Mouse (Mus musculus) embryonic facial prominence, embryonic 10.5 days (tissue): ENCODE data around the gene Gm11437. TPM values are rescaled to one million over a fixed set of nuclear protein-coding genes. Genes with fewer than 3 reads are reported as not detected.

Experiments
- DNase-seq: peaks from one replicate; pipeline ENCODE4 v3.0.0-alpha.2; 2017; ENCODE audit warnings: low spot score
- H3K27ac ChIP-seq: fragments of 300-500 bp; sonication (generic); replicated peaks from 2 replicates; pipeline ENCODE4 v1.5.1; 2016; ENCODE audit warnings: mild to moderate bottlenecking
- H3K27me3 ChIP-seq: fragments of 300-500 bp; sonication (generic); replicated peaks from 2 replicates; pipeline ENCODE4 v1.6.1; 2016; ENCODE audit warnings: low read depth, mild to moderate bottlenecking; ENCODE audit not compliant: poor library complexity, severe bottlenecking
- H3K36me3 ChIP-seq: fragments of 300-500 bp; sonication (generic); replicated peaks from 2 replicates; pipeline ENCODE4 v1.6.1; 2016; ENCODE audit warnings: mild to moderate bottlenecking, moderate library complexity
- H3K4me1 ChIP-seq: fragments of 300-500 bp; sonication (generic); 2 replicates; pipeline ENCODE4 v1.6.1; 2016
- H3K4me3 ChIP-seq: fragments of 300-500 bp; sonication (generic); 2 replicates; pipeline ENCODE4 v1.5.1; 2016; ENCODE audit warnings: mild to moderate bottlenecking, moderate library complexity
- H3K9me3 ChIP-seq: fragments of 300-500 bp; sonication (generic); 2 replicates; pipeline ENCODE4 v1.6.1; 2016; ENCODE audit warnings: mild to moderate bottlenecking
- WGBS: fragments of 180-500 bp; shearing (Covaris S2); methylation state at CpG from one replicate; pipeline ENCODE4 v1.1.7; 2016; 5-methylcytosine and 5-hydroxymethylcytosine counted together
- polyA plus RNA-seq: library from polyadenylated mRNA; unstranded; fragments of >200 nt; fragmentation: Nextera tagmentation; extraction: Ambion mirVana; gene quantifications from 2 replicates; pipeline ENCODE4 v1.2.1, GENCODE M21; 2016

Gm11437 gene
- polyA plus RNA-seq = not detected in 2 replicates

- 83% methylated on average over 5 of the region's 5 CpGs for WGBS
These were observed at the start of gene Gm11437 for GRCm38 (mm10) chr11:84167046-84167526. Gene Gm11437, minus strand, starts transcription at chr11:84167476.

DNA sequence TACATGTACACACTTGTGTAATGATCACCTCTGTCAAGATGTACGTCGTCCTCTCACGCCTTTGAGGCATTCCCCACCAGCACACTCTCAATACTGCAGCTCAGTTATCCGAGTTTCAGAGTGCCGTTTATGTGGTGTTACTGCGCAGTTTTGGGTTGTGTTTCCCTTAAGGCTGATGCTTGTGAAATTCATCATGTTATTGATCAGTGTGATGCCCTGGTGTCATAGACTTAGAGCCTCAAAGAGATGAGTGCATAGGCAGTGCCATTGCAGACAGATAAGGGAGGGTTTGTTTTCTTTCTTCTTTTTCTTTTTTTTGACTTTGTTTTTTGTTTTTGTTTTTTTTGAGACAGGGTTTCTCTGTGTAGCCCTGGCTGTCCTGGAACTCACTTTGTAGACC is 43.6 kb upstream of the Gm11437 start:
- no peaks in the 10 kb centered on the region for H3K27me3 ChIP-seq
- H3K4me1 ChIP-seq = no peaks in the 10 kb centered on the region
- no peak for DNase-seq
- H3K27ac ChIP-seq = no peak overlapping the region
- 96% methylated on average over 6 of the region's 6 CpGs for WGBS
- H3K9me3 ChIP-seq = no peaks in the 10 kb centered on the region
- H3K36me3 ChIP-seq = peaks cover 33% of the 10 kb centered on the region
- no peak overlapping the region for H3K4me3 ChIP-seq

More at GRCm38 (mm10) chr11:84167046-84167526, at the start of gene Gm11437:
- no peaks in the 10 kb centered on the region for H3K36me3 ChIP-seq
- no peak within 1 kb of the TSS for H3K4me3 ChIP-seq
- no peaks in the 10 kb centered on the region; the same call in 1 of the 2 replicates for H3K27me3 ChIP-seq
- no peaks in the 10 kb centered on the region for H3K9me3 ChIP-seq
- H3K4me1 ChIP-seq = no peaks in the 10 kb centered on the region; the same call in 1 of the 2 replicates
- DNase-seq = no peak
- H3K27ac ChIP-seq = no peak within 1 kb of the TSS

DNA sequence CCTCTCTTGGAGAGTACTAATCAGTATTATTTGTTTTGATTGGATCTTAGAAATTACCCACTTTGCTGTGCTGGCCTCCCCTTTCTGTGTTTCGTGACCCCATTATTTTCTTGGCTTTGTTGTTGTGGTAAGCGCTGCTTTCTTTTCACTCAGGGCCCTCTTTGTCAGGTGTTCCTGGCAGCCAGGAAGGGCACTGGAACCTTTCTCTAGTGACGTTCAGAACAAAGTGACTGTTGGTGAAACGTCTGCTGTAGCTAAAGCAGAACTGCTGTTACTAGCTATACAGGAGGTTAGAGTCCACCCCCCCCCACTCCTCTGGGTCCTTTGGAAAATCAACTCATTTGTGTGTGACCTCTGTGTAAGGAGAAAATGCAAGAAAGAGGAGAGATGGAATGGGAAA is 38.5 kb upstream of the Gm11437 start:
- Histone ChIP-seq H3K36me3 (peaks cover 50% of the 10 kb centered on the region), H3K4me3 (no peak overlapping the region), H3K27ac (no peak overlapping the region), H3K9me3 (no peaks in the 10 kb centered on the region), H3K4me1 (no peaks in the 10 kb centered on the region), H3K27me3 (no peaks in the 10 kb centered on the region)
- DNase-seq = no peak
- 54% methylated on average over 4 of the region's 4 CpGs for WGBS

- no peak overlapping the region for H3K4me3 ChIP-seq
- no peak for DNase-seq
- H3K4me1 ChIP-seq = no peaks in the 10 kb centered on the region
- 91% methylated on average over 3 of the region's 3 CpGs for WGBS
- H3K27ac ChIP-seq = no peak overlapping the region
- H3K9me3 ChIP-seq = no peaks in the 10 kb centered on the region
- no peaks in the 10 kb centered on the region for H3K27me3 ChIP-seq
- peaks cover 37% of the 10 kb centered on the region for H3K36me3 ChIP-seq
These were observed 30.5 kb upstream of the Gm11437 start for GRCm38 (mm10) chr11:84197607-84198402.

GRCm38 (mm10) chr11:84194751-84195150 is 27.5 kb upstream of the Gm11437 start:
- Histone ChIP-seq H3K36me3 (peaks cover 27% of the 10 kb centered on the region), H3K9me3 (no peaks in the 10 kb centered on the region), H3K27me3 (no peaks in the 10 kb centered on the region), H3K4me3 (no peak overlapping the region), H3K27ac (no peak overlapping the region), H3K4me1 (peaks cover 5% of the 10 kb centered on the region)
- no peak for DNase-seq
- 89% methylated on average over 3 of the region's 3 CpGs for WGBS

DNA sequence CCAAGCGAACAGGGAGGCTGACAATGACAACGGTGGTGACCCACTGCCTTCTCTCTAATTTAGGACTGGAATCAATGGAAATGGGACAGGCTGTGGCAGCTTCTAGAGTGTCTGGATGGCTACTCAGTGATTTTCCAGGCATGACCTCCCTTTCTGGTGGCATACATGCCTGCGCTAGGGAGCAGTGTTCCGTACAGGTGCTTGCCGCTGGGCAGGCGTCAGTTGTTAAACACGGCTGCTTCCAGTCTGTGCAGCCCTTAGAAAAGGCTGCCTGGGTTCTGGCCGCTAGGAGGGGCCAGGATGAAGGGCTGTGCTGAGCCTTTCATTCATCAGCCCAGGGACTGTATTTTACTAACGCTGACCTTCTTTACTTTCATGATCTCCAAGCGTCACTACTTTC is 26.0 kb upstream of the Gm11437 start:
- Histone ChIP-seq H3K4me1 (peaks cover 5% of the 10 kb centered on the region), H3K27me3 (no peaks in the 10 kb centered on the region), H3K4me3 (no peak overlapping the region), H3K9me3 (no peaks in the 10 kb centered on the region), H3K36me3 (peaks cover 27% of the 10 kb centered on the region), H3K27ac (no peak overlapping the region)
- WGBS = 78% methylated on average over 10 of the region's 10 CpGs
- no peak for DNase-seq

GRCm38 (mm10) chr11:84190581-84191233 is 23.4 kb upstream of the Gm11437 start:
- no peak for DNase-seq
- H3K36me3 ChIP-seq = peaks cover 7% of the 10 kb centered on the region
- no peaks in the 10 kb centered on the region for H3K9me3 ChIP-seq
- H3K27ac ChIP-seq = 0 out of 2 replicates have a peak overlapping the region, but pooled peaks have one; percentile 20
- no peaks in the 10 kb centered on the region for H3K27me3 ChIP-seq
- no peak overlapping the region for H3K4me3 ChIP-seq
- 81% methylated on average over 8 of the region's 8 CpGs for WGBS
- peaks cover 5% of the 10 kb centered on the region for H3K4me1 ChIP-seq

- no peak overlapping the region for H3K4me3 ChIP-seq
- peaks cover 5% of the 10 kb centered on the region for H3K4me1 ChIP-seq
- no peak overlapping the region for H3K27ac ChIP-seq
- H3K27me3 ChIP-seq = no peaks in the 10 kb centered on the region
- 0 out of 2 replicates have a peak, but pooled peaks cover under 1% of the 10 kb centered on the region for H3K36me3 ChIP-seq
- 93% methylated on average over 3 of the region's 3 CpGs for WGBS
- H3K9me3 ChIP-seq = no peaks in the 10 kb centered on the region
- DNase-seq = no peak
These were observed 21.3 kb upstream of the Gm11437 start for GRCm38 (mm10) chr11:84188530-84188929.

DNA sequence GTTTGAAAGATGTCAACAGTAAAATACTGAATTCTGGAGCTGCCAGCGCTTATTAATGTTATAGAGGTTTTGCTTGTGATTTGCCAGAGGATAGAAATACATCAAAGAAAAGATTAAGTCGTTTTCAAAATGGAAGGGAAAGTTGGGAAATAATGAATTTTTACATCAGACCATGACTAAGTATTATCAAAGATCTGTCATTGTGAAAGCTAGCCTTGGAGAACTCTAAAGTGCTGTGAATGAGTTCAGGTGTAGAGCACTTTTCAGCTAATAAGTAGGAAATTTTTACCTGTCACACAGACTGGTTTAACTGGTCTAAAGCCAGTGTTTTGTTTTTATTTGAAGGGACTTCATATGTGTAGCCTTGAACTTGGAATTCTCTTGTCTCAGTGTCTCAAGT is 14.0 kb upstream of the Gm11437 start:
- no peak for DNase-seq
- peaks cover 29% of the 10 kb centered on the region for H3K4me1 ChIP-seq
- H3K9me3 ChIP-seq = no peaks in the 10 kb centered on the region
- H3K27ac ChIP-seq = no peak overlapping the region
- H3K4me3 ChIP-seq = peak overlapping the region; percentile 80
- H3K27me3 ChIP-seq = 0 out of 2 replicates have a peak, but pooled peaks cover 5% of the 10 kb centered on the region
- WGBS = 75% methylated on average over 2 of the region's 2 CpGs
- peaks cover 3% of the 10 kb centered on the region; the same call in 1 of the 2 replicates for H3K36me3 ChIP-seq

DNA sequence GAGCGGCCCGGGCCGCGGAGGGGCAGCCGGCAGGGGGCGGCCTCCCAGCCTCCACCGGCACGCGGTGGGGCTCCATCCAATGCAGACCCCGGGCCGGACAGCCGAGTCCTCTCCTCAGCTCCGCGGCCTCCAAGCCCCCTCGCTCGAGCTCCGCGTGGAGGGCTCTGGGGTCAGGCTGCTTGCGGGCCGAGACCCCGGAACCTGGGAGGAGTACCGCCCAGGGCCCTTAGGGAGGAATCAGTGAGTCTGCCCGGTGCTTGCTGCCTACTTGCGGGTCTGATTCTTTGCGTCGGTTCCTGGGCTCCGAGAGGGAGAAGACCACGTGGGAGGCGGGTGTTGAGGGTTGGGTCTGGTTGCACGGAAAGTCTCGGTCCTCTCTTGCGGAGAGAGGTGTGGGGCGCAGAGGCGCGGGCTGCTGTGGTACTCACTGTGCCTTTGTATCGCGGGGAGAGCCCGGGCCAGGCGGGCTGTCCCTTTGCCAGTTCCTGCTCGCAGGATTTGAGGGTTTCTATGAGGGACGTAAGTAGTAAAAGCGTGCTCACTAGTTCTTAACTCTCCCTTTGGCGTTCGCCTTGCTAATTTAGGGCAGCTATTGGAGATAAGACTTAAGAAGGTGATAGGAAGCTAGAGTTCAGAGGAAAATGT is 12.8 kb upstream of the Gm11437 start:
- Histone ChIP-seq H3K27me3 (0 out of 2 replicates have a peak, but pooled peaks cover 5% of the 10 kb centered on the region), H3K36me3 (peaks cover 3% of the 10 kb centered on the region; the same call in 1 of the 2 replicates), H3K27ac (peak overlapping the region; percentile 94), H3K9me3 (no peaks in the 10 kb centered on the region), H3K4me3 (peak overlapping the region; percentile 80), H3K4me1 (peaks cover 29% of the 10 kb centered on the region)
- peak; percentile 86 for DNase-seq
- WGBS = under 1% methylated on average over 44 of the region's 44 CpGs

DNA sequence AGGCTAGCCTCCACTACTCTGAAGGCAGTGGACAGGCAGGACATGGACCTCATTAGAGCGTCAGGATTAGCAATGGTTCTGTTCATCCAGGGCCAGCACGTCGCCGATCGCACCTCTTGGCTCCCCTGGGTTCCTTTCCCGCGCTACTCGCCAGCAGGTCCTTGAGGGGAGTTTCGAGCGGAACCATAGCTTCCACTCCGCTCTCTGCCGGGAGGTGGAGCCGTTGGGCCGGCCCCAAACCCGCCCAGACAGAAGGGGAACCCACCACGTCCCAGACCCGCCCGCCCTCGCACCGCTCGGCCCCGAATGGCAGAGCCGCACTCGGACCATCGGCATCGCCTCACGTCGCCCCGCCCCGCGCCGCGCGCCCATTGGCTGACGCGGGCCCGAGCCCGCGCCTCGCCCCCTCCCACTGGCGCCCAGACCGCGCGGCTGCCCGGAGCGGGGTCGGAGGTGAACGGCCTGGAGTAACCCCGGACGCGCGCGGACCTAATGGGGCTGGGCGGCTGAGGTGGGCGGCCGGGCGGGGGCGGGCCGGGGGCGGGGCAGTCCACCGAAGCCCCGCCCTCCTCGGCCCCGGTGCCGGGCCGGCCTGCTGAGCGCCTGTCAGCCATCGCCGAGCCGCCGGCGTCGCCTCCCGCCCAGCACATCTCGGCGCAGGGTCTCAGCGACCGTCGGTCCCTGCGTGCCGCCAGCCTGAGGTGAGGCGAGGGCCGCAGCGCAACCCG is 12.1 kb upstream of the Gm11437 start:
- under 1% methylated on average over 85 of the region's 85 CpGs for WGBS
- peak overlapping the region; percentile 80 for H3K4me3 ChIP-seq
- H3K4me1 ChIP-seq = peaks cover 29% of the 10 kb centered on the region
- peak; percentile 98 for DNase-seq
- 0 out of 2 replicates have a peak, but pooled peaks cover 5% of the 10 kb centered on the region for H3K27me3 ChIP-seq
- no peaks in the 10 kb centered on the region for H3K9me3 ChIP-seq
- H3K36me3 ChIP-seq = peaks cover 3% of the 10 kb centered on the region; the same call in 1 of the 2 replicates
- peak overlapping the region; percentile 94 for H3K27ac ChIP-seq
